Mouse (Mus musculus): Measurements from ENCODE around the gene Ranbp3l.

- no peak for TF ChIP-seq CTCF (IDR thresholded peaks at IDR 0.05; ENCODE audit: extremely low read depth, insufficient read depth, low read length)
- TF ChIP-seq POLR2A (IDR thresholded peaks at IDR 0.05; ENCODE audit: extremely low read depth, insufficient read depth, low read length): no peak
These were observed 24.4 kb downstream of the Ranbp3l start for GRCm38 (mm10) chr15:8991859-8992838.

Measured in cortical plate, adult 2 months (tissue).